Mouse (Mus musculus) embryonic fibroblast, embryonic 13.5 days (primary cell): Measurements from ENCODE around the gene Gm28051.

ENCODE experiments used
- CTCF ChIP-seq: IDR thresholded peaks from 2 replicates; pipeline ENCODE4 v1.5.1; 2011; ENCODE audit warnings: mild to moderate bottlenecking, control low read depth, low read length, moderate library complexity, borderline replicate concordance; ENCODE audit not compliant: insufficient read depth
- POLR2A ChIP-seq: IDR thresholded peaks from 2 replicates; pipeline ENCODE4 v1.6.1; 2011; ENCODE audit warnings: low read depth, mild to moderate bottlenecking, control low read depth, low read length, moderate library complexity

DNA sequence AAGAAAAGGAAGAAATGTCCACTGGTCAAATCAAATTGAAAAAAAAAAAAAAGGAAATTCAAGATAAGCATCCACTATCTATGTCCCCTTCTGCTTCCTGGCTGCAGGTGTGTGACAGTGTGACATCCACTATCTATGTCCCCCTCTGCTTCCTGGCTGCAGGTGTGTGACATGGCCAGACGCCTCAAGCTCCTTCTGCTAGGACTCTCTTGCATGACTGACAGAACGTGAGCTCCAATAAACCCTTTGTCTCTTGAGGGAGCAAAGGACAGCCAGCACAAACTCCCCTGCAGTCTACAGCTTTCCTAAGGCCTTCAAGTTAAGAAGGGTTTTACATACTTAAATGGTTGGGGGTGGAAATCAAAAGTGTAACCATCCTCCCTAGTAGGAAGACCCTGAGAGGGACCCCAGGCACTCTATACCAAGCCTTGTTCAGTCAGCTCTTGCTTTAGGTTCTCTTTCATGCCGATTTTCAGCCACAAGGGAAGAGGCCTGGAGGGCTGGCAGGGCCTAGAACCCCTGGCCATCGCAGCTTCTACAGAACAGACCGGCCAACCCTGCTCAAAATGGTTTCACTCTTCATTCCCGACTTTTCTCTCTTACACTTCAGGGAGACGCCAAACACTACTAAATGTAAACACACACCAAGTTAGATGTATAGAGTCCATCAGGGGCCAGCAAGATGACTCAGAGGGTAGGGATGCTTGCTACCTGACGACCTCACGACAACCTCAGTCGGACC, 42.7 kb downstream of the Gm28051 start:
- no peak for TF ChIP-seq CTCF
- TF ChIP-seq POLR2A = no peak
